Mouse (Mus musculus) hindbrain, embryonic 10.5 days (tissue): ENCODE measurements at regions not wholly inside any gene's neighbourhood (a gene's known extent, or its start where the extent isn't known, plus 50 kb on each side); places are given as distances from the start of the nearest gene placed in this dataset.

ENCODE experiments used
- DNase-seq: peaks from one replicate; pipeline ENCODE4 v3.0.0-alpha.2; 2017; ENCODE audit warnings: low spot score
- H3K27ac ChIP-seq: fragments of 300-500 bp; sonication (generic); 2 replicates; pipeline ENCODE4 v1.5.1; 2016; ENCODE audit warnings: mild to moderate bottlenecking, moderate library complexity
- H3K27me3 ChIP-seq: fragments of 300-500 bp; sonication (generic); 2 replicates; pipeline ENCODE4 v1.6.1; 2016; ENCODE audit warnings: mild to moderate bottlenecking; ENCODE audit not compliant: poor library complexity, insufficient read depth, severe bottlenecking
- H3K36me3 ChIP-seq: fragments of 300-500 bp; sonication (generic); 2 replicates; pipeline ENCODE4 v1.6.1; 2016; ENCODE audit warnings: mild to moderate bottlenecking, moderate library complexity
- H3K4me1 ChIP-seq: fragments of 300-500 bp; sonication (generic); replicated peaks from 2 replicates; pipeline ENCODE4 v1.6.1; 2016; ENCODE audit warnings: mild to moderate bottlenecking
- H3K4me3 ChIP-seq: fragments of 300-500 bp; sonication (generic); 2 replicates; pipeline ENCODE4 v1.5.1; 2016; ENCODE audit warnings: mild to moderate bottlenecking, moderate library complexity
- H3K9me3 ChIP-seq: fragments of 300-500 bp; sonication (generic); 2 replicates; pipeline ENCODE4 v1.6.1; 2016; ENCODE audit warnings: mild to moderate bottlenecking, moderate library complexity
- WGBS: fragments of 180-500 bp; shearing (Covaris S2); methylation state at CpG from one replicate; pipeline ENCODE4 v1.1.7; 2016; 5-methylcytosine and 5-hydroxymethylcytosine counted together

GRCm38 (mm10) chr9:100097028-100097427 lies 221.1 kb upstream of the Sox14 start:
- DNase-seq = no peak

GRCm38 (mm10) chr9:100095559-100095959 lies 219.6 kb upstream of the Sox14 start:
- peak overlapping the region; percentile 59; the same call in 1 of the 2 replicates for H3K27ac ChIP-seq
- no peaks in the 10 kb centered on the region for H3K9me3 ChIP-seq
- H3K36me3 ChIP-seq = no peaks in the 10 kb centered on the region
- peak; percentile 10 for DNase-seq
- H3K27me3 ChIP-seq = peaks cover 12% of the 10 kb centered on the region; the same call in 1 of the 2 replicates
- 28% methylated on average over 7 of the region's 7 CpGs for WGBS
- H3K4me1 ChIP-seq = peaks cover 11% of the 10 kb centered on the region
- no peak overlapping the region for H3K4me3 ChIP-seq

More at GRCm38 (mm10) chr9:100097028-100097427, 221.1 kb upstream of the Sox14 start:
- no peaks in the 10 kb centered on the region for H3K9me3 ChIP-seq
- no peaks in the 10 kb centered on the region for H3K36me3 ChIP-seq
- peaks cover 11% of the 10 kb centered on the region for H3K4me1 ChIP-seq
- H3K4me3 ChIP-seq = no peak overlapping the region
- no peak overlapping the region for H3K27ac ChIP-seq
- 56% methylated on average over 2 of the region's 2 CpGs for WGBS
- H3K27me3 ChIP-seq = peaks cover 7% of the 10 kb centered on the region; the same call in 1 of the 2 replicates

GRCm38 (mm10) chr9:100094956-100095558 lies 219.1 kb upstream of the Sox14 start:
- Histone ChIP-seq H3K27me3 (peaks cover 10% of the 10 kb centered on the region; the same call in 1 of the 2 replicates), H3K36me3 (no peaks in the 10 kb centered on the region), H3K27ac (no peak overlapping the region), H3K9me3 (no peaks in the 10 kb centered on the region), H3K4me3 (no peak overlapping the region), H3K4me1 (peaks cover 11% of the 10 kb centered on the region)
- DNase-seq = no peak
- WGBS = 70% methylated on average over 6 of the region's 6 CpGs

- no peak for DNase-seq
- Histone ChIP-seq H3K9me3 (no peaks in the 10 kb centered on the region), H3K4me3 (no peak overlapping the region), H3K4me1 (no peaks in the 10 kb centered on the region), H3K36me3 (no peaks in the 10 kb centered on the region), H3K27ac (no peak overlapping the region), H3K27me3 (no peaks in the 10 kb centered on the region)
- WGBS = 89% methylated on average over 5 of the region's 5 CpGs
Observed at GRCm38 (mm10) chr9:100071141-100071540, 195.2 kb upstream of the Sox14 start.

GRCm38 (mm10) chr9:100058541-100058940 lies 182.6 kb upstream of the Sox14 start:
- Histone ChIP-seq H3K9me3 (no peaks in the 10 kb centered on the region), H3K27me3 (no peaks in the 10 kb centered on the region), H3K4me1 (no peaks in the 10 kb centered on the region), H3K36me3 (no peaks in the 10 kb centered on the region), H3K27ac (no peak overlapping the region), H3K4me3 (no peak overlapping the region)
- DNase-seq = no peak
- 86% methylated on average over 1 of the region's 1 CpGs for WGBS

- H3K4me1 ChIP-seq = peaks cover 16% of the 10 kb centered on the region; the same call in 1 of the 2 replicates
- no peak overlapping the region for H3K27ac ChIP-seq
- no peak overlapping the region for H3K4me3 ChIP-seq
- no peaks in the 10 kb centered on the region for H3K36me3 ChIP-seq
- DNase-seq = no peak
- 48% methylated on average over 13 of the region's 13 CpGs for WGBS
- peaks cover 14% of the 10 kb centered on the region; the same call in 1 of the 2 replicates for H3K27me3 ChIP-seq
- no peaks in the 10 kb centered on the region for H3K9me3 ChIP-seq
Observed at GRCm38 (mm10) chr9:100046213-100046807, 170.3 kb upstream of the Sox14 start.

GRCm38 (mm10) chr9:100045636-100046035 lies 169.7 kb upstream of the Sox14 start:
- DNase-seq = peak; percentile 3
- Histone ChIP-seq H3K27ac (no peak overlapping the region), H3K4me1 (peaks cover 16% of the 10 kb centered on the region; the same call in 1 of the 2 replicates), H3K4me3 (no peak overlapping the region), H3K9me3 (no peaks in the 10 kb centered on the region), H3K27me3 (peaks cover 14% of the 10 kb centered on the region; the same call in 1 of the 2 replicates), H3K36me3 (no peaks in the 10 kb centered on the region)
- WGBS = 31% methylated on average over 5 of the region's 5 CpGs

- peaks cover 10% of the 10 kb centered on the region; the same call in 1 of the 2 replicates for H3K27me3 ChIP-seq
- H3K9me3 ChIP-seq = no peaks in the 10 kb centered on the region
- H3K27ac ChIP-seq = no peak overlapping the region
- H3K4me3 ChIP-seq = no peak overlapping the region
- H3K4me1 ChIP-seq = peaks cover 14% of the 10 kb centered on the region; the same call in 1 of the 2 replicates
- 67% methylated on average over 6 of the region's 6 CpGs for WGBS
- no peaks in the 10 kb centered on the region for H3K36me3 ChIP-seq
- DNase-seq = no peak
Observed at GRCm38 (mm10) chr9:100041776-100042175, 165.8 kb upstream of the Sox14 start.

- no peak overlapping the region for H3K4me3 ChIP-seq
- H3K4me1 ChIP-seq = no peaks in the 10 kb centered on the region
- H3K9me3 ChIP-seq = no peaks in the 10 kb centered on the region
- DNase-seq = peak; percentile 29
- no peaks in the 10 kb centered on the region for H3K36me3 ChIP-seq
- no peaks in the 10 kb centered on the region for H3K27me3 ChIP-seq
- no peak overlapping the region for H3K27ac ChIP-seq
- 63% methylated on average over 5 of the region's 5 CpGs for WGBS
Observed at GRCm38 (mm10) chr9:100023641-100024040, 147.7 kb upstream of the Sox14 start.

- DNase-seq = no peak
Observed at GRCm38 (mm10) chr9:100022035-100022434, 146.1 kb upstream of the Sox14 start.

GRCm38 (mm10) chr9:99995204-99995603 lies 119.2 kb upstream of the Sox14 start:
- 52% methylated on average over 8 of the region's 8 CpGs for WGBS
- H3K36me3 ChIP-seq = no peaks in the 10 kb centered on the region
- H3K4me1 ChIP-seq = peaks cover 18% of the 10 kb centered on the region
- H3K4me3 ChIP-seq = peak overlapping the region; percentile 49
- H3K27ac ChIP-seq = no peak overlapping the region
- H3K9me3 ChIP-seq = no peaks in the 10 kb centered on the region
- DNase-seq = peak; percentile 8
- H3K27me3 ChIP-seq = peaks cover 54% of the 10 kb centered on the region

More at GRCm38 (mm10) chr9:100022035-100022434, 146.1 kb upstream of the Sox14 start:
- Histone ChIP-seq H3K4me3 (no peak overlapping the region), H3K4me1 (no peaks in the 10 kb centered on the region), H3K9me3 (no peaks in the 10 kb centered on the region), H3K36me3 (no peaks in the 10 kb centered on the region), H3K27ac (no peak overlapping the region), H3K27me3 (no peaks in the 10 kb centered on the region)
- WGBS = 85% methylated on average over 3 of the region's 3 CpGs

GRCm38 (mm10) chr9:99994285-99995144 lies 118.5 kb upstream of the Sox14 start:
- Histone ChIP-seq H3K27ac (peak overlapping the region; percentile 71), H3K27me3 (peaks cover 51% of the 10 kb centered on the region), H3K9me3 (no peaks in the 10 kb centered on the region), H3K36me3 (no peaks in the 10 kb centered on the region), H3K4me1 (peaks cover 18% of the 10 kb centered on the region), H3K4me3 (peak overlapping the region; percentile 49)
- 1% methylated on average over 30 of the region's 30 CpGs for WGBS
- DNase-seq = peak; percentile 61
